Mouse (Mus musculus) hindbrain, embryonic 16.5 days (tissue): ENCODE results near the gene Hist3h2a. TPM values are rescaled to one million over a fixed set of nuclear protein-coding genes. Genes with fewer than 3 reads are reported as not detected.

Experiments
- ATAC-seq: fragments of 200-750 bp; cut with Nextera tagmentation; 2 replicates; pipeline ENCODE4 v1.8.0; 2017; ENCODE audit warnings: moderate TSS enrichment, moderate library complexity
- H3K27ac ChIP-seq: fragments of 300-500 bp; sonication (generic); 2 replicates; pipeline ENCODE4 v1.5.1; 2014; ENCODE audit warnings: low read depth, mild to moderate bottlenecking, control low read depth, low read length, moderate library complexity
- H3K27me3 ChIP-seq: fragments of 300-500 bp; sonication (generic); replicated peaks from 2 replicates; pipeline ENCODE4 v1.6.1; 2014; ENCODE audit warnings: low read length; ENCODE audit not compliant: control insufficient read depth, insufficient read depth
- H3K36me3 ChIP-seq: fragments of 300-500 bp; sonication (generic); 2 replicates; pipeline ENCODE4 v1.6.1; 2014; ENCODE audit warnings: mild to moderate bottlenecking, low read length, moderate library complexity, mixed read lengths; ENCODE audit not compliant: control insufficient read depth, insufficient read depth
- H3K4me1 ChIP-seq: fragments of 300-500 bp; sonication (generic); 2 replicates; pipeline ENCODE4 v1.6.1; 2014; ENCODE audit warnings: low read depth, low read length; ENCODE audit not compliant: control insufficient read depth, insufficient read depth
- H3K4me2 ChIP-seq: fragments of 300-500 bp; sonication (generic); 2 replicates; pipeline ENCODE4 v1.6.1; 2014; ENCODE audit warnings: mild to moderate bottlenecking, low read length, control low read depth, moderate library complexity
- H3K4me3 ChIP-seq: fragments of 300-500 bp; sonication (generic); 2 replicates; pipeline ENCODE4 v1.5.1; 2014; ENCODE audit warnings: mild to moderate bottlenecking, low read length, control low read depth, moderate library complexity
- H3K9ac ChIP-seq: fragments of 300-500 bp; sonication (generic); 2 replicates; pipeline ENCODE4 v1.6.1; 2014; ENCODE audit warnings: low read depth, mild to moderate bottlenecking, control low read depth, low read length, moderate library complexity
- H3K9me3 ChIP-seq: fragments of 300-500 bp; sonication (generic); 2 replicates; pipeline ENCODE4 v1.6.1; 2014; ENCODE audit warnings: mild to moderate bottlenecking, low read length, moderate library complexity; ENCODE audit not compliant: control insufficient read depth
- WGBS: fragments of 180-500 bp; shearing (Covaris S2); extraction: QIAGEN DNeasy Blood & Tissue Kit; methylation state at CpG from one replicate; pipeline ENCODE4 v1.1.7; 2014; 5-methylcytosine and 5-hydroxymethylcytosine counted together
- polyA plus RNA-seq: library from polyadenylated mRNA; unstranded; fragments of >200 nt; fragmentation: Nextera tagmentation; extraction: Ambion mirVana; gene quantifications from 2 replicates; pipeline ENCODE4 v1.2.1, GENCODE M21; 2015

The Hist3h2a gene
- polyA plus RNA-seq, 1 experiment from 2014 or later = 89.6 TPM

DNA sequence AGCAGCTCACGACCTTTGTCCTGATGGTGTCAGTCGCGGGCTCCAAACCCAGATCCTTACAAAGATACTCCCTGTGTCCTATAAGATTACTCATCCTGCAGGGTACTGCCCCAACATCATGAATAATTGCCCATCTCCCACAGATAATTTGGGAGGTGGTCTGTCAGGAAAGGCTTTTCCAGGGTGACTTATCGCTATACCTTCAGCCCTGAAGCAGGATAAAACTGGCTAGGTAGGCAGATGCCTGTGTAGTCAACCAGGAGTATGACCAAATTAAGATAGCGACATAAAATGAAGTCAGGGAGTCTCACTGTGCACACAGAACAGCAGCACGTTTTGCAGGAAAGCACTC lies 15.4 kb upstream of the Hist3h2a start:
- Histone ChIP-seq H3K9ac (peak overlapping the region; percentile 99), H3K9me3 (no peaks in the 10 kb centered on the region), H3K4me3 (peak overlapping the region; percentile 93), H3K36me3 (peaks cover 3% of the 10 kb centered on the region), H3K27me3 (no peaks in the 10 kb centered on the region), H3K4me1 (peaks cover 17% of the 10 kb centered on the region), H3K27ac (peak overlapping the region; percentile 96), H3K4me2 (peak overlapping the region; percentile 72)
- WGBS = 12% methylated on average over 6 of the region's 6 CpGs
- no peak for ATAC-seq

GRCm38 (mm10) chr11:58944136-58944535 lies 10.3 kb upstream of the Hist3h2a start:
- WGBS = 71% methylated on average over 5 of the region's 5 CpGs
- peaks cover 6% of the 10 kb centered on the region for H3K4me1 ChIP-seq
- ATAC-seq = no peak

GRCm38 (mm10) chr11:58947306-58947705 lies 7.2 kb upstream of the Hist3h2a start:
- ATAC-seq = no peak
- Histone ChIP-seq H3K4me3 (peak overlapping the region; percentile 57), H3K4me2 (peak overlapping the region; percentile 68), H3K9ac (peak overlapping the region; percentile 71; the same call in 1 of the 2 replicates), H3K36me3 (no peaks in the 10 kb centered on the region), H3K4me1 (peaks cover 16% of the 10 kb centered on the region), H3K9me3 (no peaks in the 10 kb centered on the region), H3K27me3 (no peaks in the 10 kb centered on the region), H3K27ac (peak overlapping the region; percentile 96)
- 78% methylated on average over 3 of the region's 3 CpGs for WGBS

More at GRCm38 (mm10) chr11:58944136-58944535, 10.3 kb upstream of the Hist3h2a start:
- no peak overlapping the region for H3K4me2 ChIP-seq
- no peak overlapping the region for H3K27ac ChIP-seq
- H3K9me3 ChIP-seq = no peaks in the 10 kb centered on the region
- no peaks in the 10 kb centered on the region for H3K36me3 ChIP-seq
- no peak overlapping the region for H3K9ac ChIP-seq
- H3K4me3 ChIP-seq = no peak overlapping the region
- H3K27me3 ChIP-seq = no peaks in the 10 kb centered on the region

DNA sequence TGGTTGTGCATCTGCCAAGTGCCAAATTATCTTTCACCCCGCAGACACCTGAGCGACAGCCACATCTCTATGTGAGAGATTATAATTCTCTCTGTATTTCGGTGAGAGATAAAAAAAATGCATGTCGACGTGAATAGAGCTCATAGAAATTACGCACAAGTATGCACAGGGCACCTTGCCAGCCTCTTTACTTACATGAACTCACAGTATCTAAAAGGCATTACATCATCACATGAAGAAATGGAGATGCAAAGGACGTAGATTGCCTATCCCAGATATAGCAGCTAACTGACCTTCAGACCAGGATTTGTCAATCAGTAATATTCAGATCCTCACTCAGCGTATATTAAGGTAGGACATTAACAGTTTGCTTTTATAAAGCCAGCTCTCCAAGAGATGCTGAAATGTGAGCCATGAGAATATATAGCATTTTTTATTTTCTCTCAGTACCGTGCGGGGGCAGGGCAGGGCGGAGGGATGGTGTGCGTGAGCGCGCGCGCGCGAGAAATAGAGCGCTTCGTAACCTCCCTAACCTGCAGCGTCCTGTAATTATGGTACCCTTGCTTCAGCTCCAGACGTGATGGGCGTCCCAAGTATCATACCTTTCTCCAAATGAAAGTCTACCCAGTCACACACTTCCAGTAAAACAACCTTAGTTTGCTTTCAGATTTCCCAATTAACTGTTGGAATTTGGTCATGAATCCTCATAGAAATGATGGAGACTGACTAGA lies 6.5 kb upstream of the Hist3h2a start:
- Histone ChIP-seq H3K4me2 (peak overlapping the region; percentile 68), H3K9ac (peak overlapping the region; percentile 71), H3K4me3 (peak overlapping the region; percentile 57), H3K27ac (peak overlapping the region; percentile 96), H3K4me1 (peaks cover 19% of the 10 kb centered on the region), H3K9me3 (no peaks in the 10 kb centered on the region), H3K27me3 (no peaks in the 10 kb centered on the region), H3K36me3 (no peaks in the 10 kb centered on the region)
- ATAC-seq = peak; percentile 72
- 8% methylated on average over 23 of the region's 23 CpGs for WGBS

GRCm38 (mm10) chr11:58948542-58949479 lies 5.7 kb upstream of the Hist3h2a start, which contains the start of gene Hist3h2ba:
Gene Hist3h2ba, plus strand, starts transcription at chr11:58948920.
- peak within 1 kb of the TSS; percentile 57 for H3K4me3 ChIP-seq
- H3K27ac ChIP-seq = peak within 1 kb of the TSS; percentile 96
- no peaks in the 10 kb centered on the region for H3K9me3 ChIP-seq
- peak within 1 kb of the TSS; percentile 80 for H3K9ac ChIP-seq
- no peaks in the 10 kb centered on the region for H3K27me3 ChIP-seq
- peaks cover 20% of the 10 kb centered on the region for H3K4me1 ChIP-seq
- peak within 1 kb of the TSS; percentile 68 for H3K4me2 ChIP-seq
- ATAC-seq = peak; percentile 93
- H3K36me3 ChIP-seq = no peaks in the 10 kb centered on the region
- 0% methylated on average over 45 of the region's 48 CpGs for WGBS

DNA sequence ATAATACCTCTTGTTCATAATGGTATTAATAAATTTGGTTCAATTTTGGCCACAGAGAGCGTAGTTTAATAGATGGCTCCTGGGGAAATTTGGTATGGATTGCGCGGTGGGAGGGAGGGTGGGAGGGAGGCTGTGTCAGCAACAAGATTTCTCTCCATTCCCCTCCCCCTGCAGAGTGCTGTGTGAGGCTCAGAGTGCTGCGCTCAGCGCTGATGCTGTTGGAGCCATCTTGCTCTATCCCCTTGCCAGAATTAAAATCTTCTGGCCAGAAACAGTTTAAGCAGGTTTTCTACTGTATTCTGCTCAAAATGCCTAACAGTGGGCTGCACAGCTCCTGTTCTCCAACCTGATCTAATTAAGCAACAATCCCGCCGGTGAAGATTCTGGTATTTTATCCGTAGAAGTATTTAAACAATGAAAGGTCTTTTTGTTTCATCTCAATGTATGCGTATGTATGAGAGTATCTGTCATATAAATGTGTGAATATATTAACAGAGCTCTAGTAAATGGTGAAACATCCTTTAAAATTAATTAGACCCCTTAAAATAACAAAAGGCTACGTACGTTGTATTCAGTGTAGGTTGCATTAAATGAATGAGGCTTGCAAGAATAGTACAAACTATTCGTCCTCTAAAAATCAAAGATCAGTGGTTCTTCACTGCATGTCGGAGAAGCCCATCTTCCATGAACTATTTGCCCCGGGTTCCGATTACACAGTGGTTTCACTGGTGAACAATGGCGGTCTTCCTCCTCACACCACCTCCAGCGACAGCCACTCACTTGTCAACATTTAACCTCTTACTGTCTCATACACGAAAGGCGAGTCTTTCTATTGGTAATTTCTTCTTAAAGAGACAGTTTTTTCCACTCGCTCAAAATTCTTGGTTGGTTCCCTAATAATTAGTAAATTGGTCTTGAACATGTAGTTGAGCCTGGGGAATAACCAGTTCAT lies 4.7 kb upstream of the Hist3h2a start:
- ATAC-seq = peak; percentile 43
- Histone ChIP-seq H3K4me3 (peak overlapping the region; percentile 57), H3K4me1 (peaks cover 20% of the 10 kb centered on the region), H3K36me3 (no peaks in the 10 kb centered on the region), H3K27ac (peak overlapping the region; percentile 96), H3K9me3 (no peaks in the 10 kb centered on the region), H3K9ac (peak overlapping the region; percentile 80), H3K27me3 (no peaks in the 10 kb centered on the region), H3K4me2 (peak overlapping the region; percentile 68)
- 3% methylated on average over 20 of the region's 20 CpGs for WGBS

DNA sequence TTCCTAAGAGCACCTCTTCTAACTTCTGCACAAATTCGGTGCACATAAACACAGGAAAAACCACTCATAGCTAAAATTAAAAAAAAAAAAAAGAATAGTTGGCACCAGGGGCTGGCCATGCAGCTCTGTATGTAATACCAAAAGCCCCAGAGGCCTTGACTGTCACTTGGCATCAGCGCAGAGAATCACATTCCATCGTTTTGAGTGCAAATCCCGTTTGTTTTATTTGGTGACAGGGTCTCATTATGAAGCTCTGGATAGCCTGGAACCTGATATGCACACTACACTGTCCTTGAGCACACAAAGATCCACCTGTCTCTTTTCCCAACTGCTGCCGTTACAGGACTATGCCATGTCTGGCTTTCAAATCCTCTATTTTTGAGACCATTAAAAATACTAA lies 3.3 kb upstream of the Hist3h2a start:
- 44% methylated on average over 5 of the region's 5 CpGs for WGBS
- H3K4me1 ChIP-seq = peaks cover 21% of the 10 kb centered on the region
- ATAC-seq = no peak
- peak overlapping the region; percentile 96 for H3K27ac ChIP-seq
- no peak overlapping the region for H3K9ac ChIP-seq
- H3K9me3 ChIP-seq = no peaks in the 10 kb centered on the region
- H3K4me2 ChIP-seq = peak overlapping the region; percentile 68
- H3K4me3 ChIP-seq = no peak overlapping the region; the same call in 1 of the 2 replicates
- no peaks in the 10 kb centered on the region for H3K36me3 ChIP-seq
- no peaks in the 10 kb centered on the region for H3K27me3 ChIP-seq

DNA sequence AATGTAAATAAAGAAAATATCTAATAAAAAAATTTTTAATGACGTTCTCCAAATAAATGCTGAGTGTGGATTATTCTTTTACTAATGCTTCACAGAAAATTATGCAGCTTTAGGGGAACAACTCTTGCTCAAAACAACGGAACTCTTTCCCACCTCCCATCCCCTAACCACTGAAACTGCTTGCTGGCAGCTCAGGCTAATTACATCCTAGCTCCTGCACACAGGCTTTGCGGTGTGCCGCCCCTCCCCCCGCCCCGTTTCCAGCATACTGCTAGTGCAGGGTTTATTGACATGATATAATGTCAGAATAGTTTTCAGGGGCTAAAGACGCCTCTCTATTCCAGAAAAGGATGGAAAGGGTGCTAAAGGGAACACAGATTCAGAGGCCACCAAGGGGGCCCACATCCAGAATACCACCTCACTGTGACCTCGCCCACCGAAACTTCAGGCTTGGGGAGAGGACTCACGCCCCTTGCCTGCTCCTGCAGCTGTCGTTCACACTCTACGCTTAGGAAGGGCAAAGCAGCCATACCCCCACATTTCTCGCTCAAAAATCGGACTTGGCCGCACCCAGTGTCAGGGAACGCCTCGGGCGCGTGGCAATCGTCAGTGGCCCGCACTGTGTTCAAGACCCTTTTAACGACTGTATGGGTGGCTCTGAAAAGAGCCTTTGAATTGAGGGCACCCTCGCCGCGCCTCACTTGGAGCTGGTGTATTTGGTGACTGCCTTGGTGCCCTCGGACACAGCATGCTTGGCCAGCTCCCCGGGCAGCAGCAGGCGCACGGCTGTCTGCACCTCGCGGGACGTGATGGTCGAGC lies 925 bp upstream of the Hist3h2a start:
- Histone ChIP-seq H3K9ac (peak overlapping the region; percentile 86), H3K36me3 (no peaks in the 10 kb centered on the region; the same call in 1 of the 2 replicates), H3K27me3 (no peaks in the 10 kb centered on the region), H3K4me3 (peak overlapping the region; percentile 57), H3K4me2 (peak overlapping the region; percentile 95), H3K27ac (peak overlapping the region; percentile 99), H3K9me3 (no peaks in the 10 kb centered on the region), H3K4me1 (peaks cover 39% of the 10 kb centered on the region)
- under 1% methylated on average over 32 of the region's 33 CpGs for WGBS
- ATAC-seq = peak; percentile 26
